Mouse (Mus musculus) CD4-positive, CD25-positive, alpha-beta regulatory T cell, adult 4 months (primary cell): Measurements from ENCODE around the gene Odaph. TPM values are rescaled to one million over a fixed set of nuclear protein-coding genes. Genes with fewer than 3 reads are reported as not detected.

Experiments
- ATAC-seq: one replicate; pipeline ENCODE4 v1.8.0; 2017
- polyA plus RNA-seq, 2 experiments: library from polyadenylated mRNA; unstranded; fragments of 100-300 nt; shearing (Covaris generic); gene quantifications; one replicate each; pipeline ENCODE4 v1.2.1; 2017

Odaph gene
- polyA plus RNA-seq, 2 experiments from 2014 or later = not detected

GRCm38 (mm10) chr5:91991191-91991937, 4.1 kb downstream of the Odaph start:
- ATAC-seq = no peak

- no peak for ATAC-seq
Observed at GRCm38 (mm10) chr5:91993061-91993460, 5.8 kb downstream of the Odaph start.

GRCm38 (mm10) chr5:91994546-91994945, 7.3 kb downstream of the Odaph start:
- ATAC-seq = no peak

GRCm38 (mm10) chr5:92000770-92001169, 13.5 kb downstream of the Odaph start:
- peak; percentile 92 for ATAC-seq

- ATAC-seq = peak; percentile 54
Observed at GRCm38 (mm10) chr5:92003011-92003410, 15.7 kb downstream of the Odaph start.

- no peak for ATAC-seq
Observed at GRCm38 (mm10) chr5:92009827-92010226, 22.6 kb downstream of the Odaph start.

DNA sequence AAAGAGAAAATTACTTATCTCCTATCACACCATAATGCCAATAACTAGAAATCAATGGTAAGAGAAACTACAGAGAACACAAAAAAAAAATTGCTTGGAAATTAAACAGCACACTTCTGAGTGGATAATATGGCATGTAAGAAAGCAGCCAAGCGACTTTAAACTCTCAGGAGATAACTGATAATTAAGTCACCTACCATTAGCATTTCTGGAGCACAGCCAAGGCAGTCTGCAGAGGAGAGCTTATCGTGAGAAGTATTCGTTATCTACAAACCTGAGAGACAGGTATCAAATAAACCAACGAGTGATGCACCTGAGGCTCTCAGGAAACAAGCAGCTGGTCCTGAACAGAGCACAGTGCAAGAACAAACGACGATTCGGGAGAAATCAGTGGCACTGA, 24.5 kb downstream of the Odaph start:
- ATAC-seq = no peak

DNA sequence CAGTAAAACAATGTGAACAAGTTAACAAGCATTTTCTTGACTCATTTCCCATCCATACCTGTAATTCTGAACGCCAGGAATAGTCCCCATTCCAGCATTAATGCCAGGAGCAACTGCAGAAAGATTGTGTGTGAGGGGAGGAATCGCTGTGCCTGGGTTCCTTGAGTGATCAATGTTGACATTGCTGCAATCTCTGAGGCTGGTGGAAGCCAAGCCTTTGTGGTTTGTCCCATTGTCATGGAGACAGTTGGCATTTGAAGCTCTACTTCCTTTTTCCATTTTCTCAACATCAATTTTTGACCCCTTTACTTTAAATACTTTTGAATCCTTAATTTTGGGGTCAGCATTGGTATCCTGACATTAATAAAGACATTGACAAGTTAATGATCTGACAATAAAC, 32.7 kb downstream of the Odaph start:
- no peak for ATAC-seq

- ATAC-seq = peak; percentile 96
Observed at GRCm38 (mm10) chr5:92042377-92043348, 55.4 kb downstream of the Odaph start.

DNA sequence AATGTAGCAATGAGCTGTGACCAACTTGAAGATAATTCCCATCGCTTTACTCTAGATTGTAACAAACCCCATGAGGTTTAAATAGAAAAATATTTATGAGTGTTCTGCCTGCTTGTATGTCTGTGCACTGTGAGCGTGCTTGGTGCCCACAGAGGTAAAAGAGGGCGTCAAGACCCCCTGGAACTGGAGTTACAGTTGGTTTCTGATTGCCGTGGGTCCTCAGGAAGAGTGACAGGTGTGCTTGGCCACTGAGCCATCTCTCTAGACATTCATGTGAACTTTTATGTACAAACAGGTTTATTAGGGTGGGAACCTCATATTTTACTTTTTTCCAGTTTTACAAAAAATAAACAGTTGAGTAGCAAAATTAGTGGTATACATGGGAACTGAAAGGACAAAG, 56.5 kb downstream of the Odaph start, which contains the start of gene Cdkl2:
Cdkl2 (minus strand) TSS at position 101 of the 400 bp plus-strand sequence.
- no peak for ATAC-seq

Other genes starting within 250 kb of the Odaph start
- 10 to 100 TPM; 81.8 to 84.6 TPM for gene Rchy1, start 24.4 kb upstream of the Odaph start, polyA plus RNA-seq
- 1 to 10 TPM; 1.4 to 2.1 TPM for gene Cdkl2, start 56.4 kb downstream of the Odaph start, polyA plus RNA-seq
- 100 to 1,000 TPM; 210 to 252 TPM for gene G3bp2, start 96.2 kb downstream of the Odaph start, polyA plus RNA-seq
- 10 to 100 TPM; 35.5 to 36.5 TPM for gene Uso1, start 150.5 kb downstream of the Odaph start, polyA plus RNA-seq
- not detected for gene U90926, start 227.9 kb downstream of the Odaph start, polyA plus RNA-seq